In the genomic region with DNA sequence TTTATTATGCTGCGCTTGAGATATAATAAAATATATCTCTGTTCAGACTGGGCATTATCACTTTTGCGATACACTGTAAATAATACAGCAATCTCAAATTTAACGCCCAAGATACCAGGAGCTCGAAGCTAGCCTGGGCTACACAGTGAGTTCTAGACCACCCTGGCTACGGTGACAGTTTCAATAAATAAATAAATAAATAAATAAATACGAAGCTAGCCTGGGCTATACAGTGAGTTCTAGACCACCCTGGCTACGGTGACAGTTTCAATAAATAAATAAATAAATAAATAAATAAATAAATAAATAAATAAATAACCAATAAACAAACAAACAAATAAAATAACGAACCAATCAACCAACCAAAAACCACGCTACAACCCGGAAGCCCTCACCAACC, we compare ENCODE assay signal across 8 mouse cellular contexts. TPM values are rescaled to one million over a fixed set of nuclear protein-coding genes. Genes with fewer than 3 reads are reported as not detected.
DNase-seq lines count a peak whose midpoint lies in the region; ATAC-seq and TF ChIP-seq lines count a peak whose summit lies in the region.

No protein-coding gene starts in this region.

- DNase-seq in liver, adult 2 months (ENCODE audit: extremely low read depth, low read depth, low spot score) = no peak
- no peak for DNase-seq in liver
- DNase-seq in intestine, embryonic 14.5 days (ENCODE audit: low spot score) = no peak
- DNase-seq in gastrocnemius, postnatal 14 days = no peak
- no peak for DNase-seq in right cerebral cortex, postnatal 4 days
- DNase-seq in left cerebral cortex, adult 8-10 months (ENCODE audit: low spot score in 2 of 2) = no peak

- ATAC-seq in embryonic facial prominence, embryonic 13.5 days (ENCODE audit: insufficient number of reproducible peaks, insufficient read depth, low FRiP score, low TSS enrichment, low read depth) = peak; percentile 46; the same call in 1 of the 2 replicates
- peak; percentile 71 for ATAC-seq in intestine, embryonic 14.5 days (replicated peaks; ENCODE audit: low FRiP score, low TSS enrichment, low read depth)

- H3K4me2 ChIP-seq in embryonic facial prominence, embryonic 13.5 days = peak overlapping the region; percentile 66
- peak overlapping the region; percentile 62 for H3K4me2 ChIP-seq in intestine, embryonic 14.5 days (ENCODE audit: low read length)
- peak overlapping the region; percentile 65 for H3K4me2 ChIP-seq in myocyte (ENCODE audit: low read depth)

- intact Hi-C loops in gastrocnemius, postnatal 14 days (cut with DNase I; ENCODE audit: low total_unique reads) = no loop called here

- no peaks in the 10 kb centered on the region for H3K27me3 ChIP-seq in liver, adult 2 months (ENCODE audit: control insufficient read depth, insufficient read depth, low read length)
- no peaks in the 10 kb centered on the region for H3K27me3 ChIP-seq in embryonic facial prominence, embryonic 13.5 days
- no peaks in the 10 kb centered on the region for H3K27me3 ChIP-seq in intestine, embryonic 14.5 days (replicated peaks; ENCODE audit: control insufficient read depth, insufficient read depth, low read length)
- H3K27me3 ChIP-seq in myocyte (ENCODE audit: control insufficient read depth, insufficient read depth, insufficient read length) = no peaks in the 10 kb centered on the region

- no peak for TF ChIP-seq CTCF in liver, adult 2 months (IDR thresholded peaks at IDR 0.05; ENCODE audit: low read depth, low read length)

- H3ac ChIP-seq in myocyte (ENCODE audit: control insufficient read depth, insufficient read length) = peak overlapping the region; percentile 85

- H3K79me2 ChIP-seq in liver, adult 2 months (ENCODE audit: control insufficient read depth, insufficient read depth, low read length) = peaks cover 4% of the 10 kb centered on the region; the same call in 1 of the 2 replicates
- H3K79me2 ChIP-seq in myocyte (ENCODE audit: control insufficient read depth, insufficient read depth) = peaks cover 53% of the 10 kb centered on the region

- peak overlapping the region; percentile 98 for H3K9ac ChIP-seq in liver, adult 2 months (ENCODE audit: low read depth, low read length)
- H3K9ac ChIP-seq in embryonic facial prominence, embryonic 13.5 days = peak overlapping the region; percentile 94
- peak overlapping the region; percentile 57 for H3K9ac ChIP-seq in intestine, embryonic 14.5 days (ENCODE audit: low read length)

- no peaks in the 10 kb centered on the region for H3K9me3 ChIP-seq in embryonic facial prominence, embryonic 13.5 days
- no peaks in the 10 kb centered on the region for H3K9me3 ChIP-seq in intestine, embryonic 14.5 days (ENCODE audit: control insufficient read depth, low read length)

- peak overlapping the region; percentile 99 for H3K4me3 ChIP-seq in liver, adult 2 months (ENCODE audit: insufficient read depth, low read depth, low read length)
- H3K4me3 ChIP-seq in embryonic facial prominence, embryonic 13.5 days = peak overlapping the region; percentile 97
- H3K4me3 ChIP-seq in intestine, embryonic 14.5 days (ENCODE audit: low read depth, low read length) = peak overlapping the region; percentile 97
- peak overlapping the region; percentile 80 for H3K4me3 ChIP-seq in myocyte

- 0 out of 2 replicates have a peak, but pooled peaks cover 3% of the 10 kb centered on the region for H3K4me1 ChIP-seq in liver, adult 2 months (ENCODE audit: control insufficient read depth, insufficient read depth, low read length)
- H3K4me1 ChIP-seq in embryonic facial prominence, embryonic 13.5 days = peaks cover 13% of the 10 kb centered on the region
- H3K4me1 ChIP-seq in intestine, embryonic 14.5 days (replicated peaks; ENCODE audit: control insufficient read depth, insufficient read depth, low read length) = no peaks in the 10 kb centered on the region

- TF ChIP-seq POLR2A in liver, adult 2 months (IDR thresholded peaks at IDR 0.05; ENCODE audit: extremely low read depth, insufficient read depth, low read length) = no peak
- TF ChIP-seq POLR2A in myocyte (IDR thresholded peaks at IDR 0.05; ENCODE audit: insufficient read length, low read depth) = no peak

- H3K27ac ChIP-seq in liver, adult 2 months (replicated peaks; ENCODE audit: insufficient read depth, low read depth, low read length) = peak overlapping the region; percentile 71
- no peak overlapping the region for H3K27ac ChIP-seq in embryonic facial prominence, embryonic 13.5 days
- H3K27ac ChIP-seq in intestine, embryonic 14.5 days (ENCODE audit: low read depth) = peak overlapping the region; percentile 62; the same call in 1 of the 2 replicates

- WGBS in liver, adult 2 months = 6% methylated on average over 10 of the region's 10 CpGs
- 7% methylated on average over 10 of the region's 10 CpGs for WGBS in embryonic facial prominence, embryonic 13.5 days
- 3% methylated on average over 10 of the region's 10 CpGs for WGBS in intestine, embryonic 14.5 days

- peaks cover 13% of the 10 kb centered on the region for H3K36me3 ChIP-seq in liver, adult 2 months (ENCODE audit: control insufficient read depth, insufficient read depth, low read length)
- H3K36me3 ChIP-seq in embryonic facial prominence, embryonic 13.5 days = peaks cover 22% of the 10 kb centered on the region
- H3K36me3 ChIP-seq in intestine, embryonic 14.5 days (ENCODE audit: control insufficient read depth, insufficient read depth, low read length) = peaks cover 28% of the 10 kb centered on the region
- H3K36me3 ChIP-seq in myocyte (ENCODE audit: control insufficient read depth, insufficient read depth) = peaks cover 34% of the 10 kb centered on the region

TF ChIP-seq in myocyte, 11 proteins besides CTCF, POLR2A, EP300 and RAD21:
- TF ChIP-seq MAX (IDR thresholded peaks at IDR 0.05; ENCODE audit: low read depth) = no peak
- no peak for TF ChIP-seq USF1 (IDR thresholded peaks at IDR 0.05; ENCODE audit: low read depth)
- TF ChIP-seq MYOD1 (IDR thresholded peaks at IDR 0.05; ENCODE audit: control insufficient read depth in 1 of 3, insufficient read length in 2 of 3, low read depth in 2 of 3) = no peak
- TF ChIP-seq E2F4 (IDR thresholded peaks at IDR 0.05; ENCODE audit: insufficient read depth) = no peak
- no peak for TF ChIP-seq SRF (IDR thresholded peaks at IDR 0.05; ENCODE audit: control insufficient read depth, insufficient read length, low read depth)
- no peak for TF ChIP-seq REST (IDR thresholded peaks at IDR 0.05; ENCODE audit: insufficient read depth, insufficient read length)
- no peak for TF ChIP-seq TCF3 (IDR thresholded peaks at IDR 0.05; ENCODE audit: insufficient read length, low read depth)

RNA-seq across cellular contexts. Expression of a gene that starts 0.5 kb away (rescaled TPM):
- total RNA-seq in liver, adult 2 months (2014; rRNA removed) = 18.3 and 29.1 TPM in 2 replicates
- 8.5 TPM in 2 replicates for polyA plus RNA-seq in liver, adult 2 months (2012; rRNA removed)
- polyA plus RNA-seq in embryonic facial prominence, embryonic 13.5 days (2015; fragmentation: Nextera tagmentation; extraction: Ambion mirVana) = 121 and 124 TPM in 2 replicates
- polyA plus RNA-seq in intestine, embryonic 14.5 days (2014; fragmentation: Nextera tagmentation; extraction: Ambion mirVana) = 113 and 121 TPM in 2 replicates
- polyA plus RNA-seq in myocyte (2012; fragmentation: generic; extraction: Trizol) = 34.8 TPM
- total RNA-seq in gastrocnemius, postnatal 14 days (2021) = 10 to 100 TPM; 40.8 to 41.5 TPM
- total RNA-seq in left cerebral cortex, adult 8-10 months (2022) = 10 to 100 TPM; 24.0 to 29.4 (median 26.8) TPM

RNA-seq across cellular contexts. Expression of a gene that starts 0.6 kb away (rescaled TPM):
- 65.6 and 69.2 TPM in 2 replicates for total RNA-seq in liver, adult 2 months (2014; rRNA removed)
- polyA plus RNA-seq in liver, adult 2 months (2012; rRNA removed) = 32.8 and 33.0 TPM in 2 replicates
- 193 and 201 TPM in 2 replicates for polyA plus RNA-seq in embryonic facial prominence, embryonic 13.5 days (2015; fragmentation: Nextera tagmentation; extraction: Ambion mirVana)
- polyA plus RNA-seq in intestine, embryonic 14.5 days (2014; fragmentation: Nextera tagmentation; extraction: Ambion mirVana) = 202 and 205 TPM in 2 replicates
- 85.8 TPM for polyA plus RNA-seq in myocyte (2012; fragmentation: generic; extraction: Trizol)
- total RNA-seq in gastrocnemius, postnatal 14 days (2021) = 10 to 100 TPM; 54.6 to 55.8 TPM
- total RNA-seq in left cerebral cortex, adult 8-10 months (2022) = 10 to 100 TPM; 58.9 to 67.1 (median 64.5) TPM

RNA-seq across cellular contexts. Expression of a gene that starts 17.5 kb away (rescaled TPM):
- total RNA-seq in liver, adult 2 months (2014; rRNA removed) = 7.3 and 8.9 TPM in 2 replicates
- 5.1 and 5.3 TPM in 2 replicates for polyA plus RNA-seq in liver, adult 2 months (2012; rRNA removed)
- 27.9 and 29.5 TPM in 2 replicates for polyA plus RNA-seq in embryonic facial prominence, embryonic 13.5 days (2015; fragmentation: Nextera tagmentation; extraction: Ambion mirVana)
- polyA plus RNA-seq in intestine, embryonic 14.5 days (2014; fragmentation: Nextera tagmentation; extraction: Ambion mirVana) = 27.9 and 32.2 TPM in 2 replicates
- 10.7 TPM for polyA plus RNA-seq in myocyte (2012; fragmentation: generic; extraction: Trizol)
- 1 to 10 TPM; 9.5 to 10.0 TPM for total RNA-seq in gastrocnemius, postnatal 14 days (2021)
- total RNA-seq in left cerebral cortex, adult 8-10 months (2022) = 10 to 100 TPM; 23.1 to 26.6 (median 24.7) TPM
